Mouse (Mus musculus): ENCODE measurements around the gene Pxmp2. TPM values are rescaled to one million over a fixed set of nuclear protein-coding genes. Genes with fewer than 3 reads are reported as not detected.

Pxmp2 gene
- polyA plus RNA-seq (2014; fragmentation: Illumina TruSeq; extraction: RNeasy Lipid Tissue Mini Kit (QIAGEN cat#74804); ENCODE audit: low read depth, low replicate concordance), result 8.0 TPM

GRCm38 (mm10) chr5:110285770-110286445, at the start of gene Pxmp2, which contains the start of gene Pole:
Gene Pxmp2, minus strand, starts transcription at chr5:110286186.
Gene Pole, plus strand, starts transcription at chr5:110286306.

GRCm38 (mm10) chr5:110269141-110270101, 16.6 kb downstream of the Pxmp2 start, which contains the start of gene Pgam5:
Gene Pgam5, minus strand, starts transcription at chr5:110269913.

DNA sequence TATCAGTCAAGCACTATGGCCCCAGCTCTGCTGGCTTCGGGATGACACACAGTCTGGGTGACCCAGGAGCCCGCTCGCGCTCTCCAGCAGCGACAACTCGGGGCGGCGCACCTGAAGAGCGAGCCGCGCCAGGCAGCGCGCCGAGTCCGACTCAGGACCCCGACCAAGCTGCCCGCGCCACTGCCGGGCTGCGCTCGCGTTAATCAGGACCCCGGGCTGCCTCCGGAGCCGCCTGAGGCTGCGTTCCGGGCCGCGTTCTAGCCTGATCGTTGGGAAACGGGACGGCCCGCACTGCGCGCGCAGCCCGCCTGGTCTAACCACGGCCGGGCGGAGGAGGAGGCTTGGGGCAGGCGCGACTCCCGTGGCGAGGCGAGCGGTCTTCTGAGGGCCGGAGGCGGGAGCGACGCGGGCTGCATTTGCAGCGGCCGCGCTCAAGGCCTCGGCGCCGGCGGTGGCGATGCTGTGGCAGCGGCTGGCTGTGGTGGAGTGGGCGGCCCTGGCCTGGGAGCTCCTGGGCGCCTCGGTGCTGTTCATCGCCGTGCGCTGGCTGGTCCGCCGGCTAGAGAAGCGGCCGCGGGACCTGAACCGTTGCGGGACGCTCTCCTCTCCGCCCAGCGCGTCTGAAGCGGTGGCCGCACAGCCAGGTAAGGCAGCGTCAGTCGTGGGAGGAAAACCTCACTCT, 55.1 kb downstream of the Pxmp2 start, which contains the start of gene Ankle2:
TSS of gene Ankle2 (plus strand) at position 225 of the 682 bp plus-strand sequence.

Other genes starting within 250 kb of the Pxmp2 start
- 15.3 TPM for gene Gm17655, start 213.7 kb downstream of the Pxmp2 start, polyA plus RNA-seq (2014; fragmentation: Illumina TruSeq; extraction: RNeasy Lipid Tissue Mini Kit (QIAGEN cat#74804); ENCODE audit: low read depth, low replicate concordance)
- 1.6 TPM for gene Gm35315, start 191.8 kb downstream of the Pxmp2 start, polyA plus RNA-seq (2014; fragmentation: Illumina TruSeq; extraction: RNeasy Lipid Tissue Mini Kit (QIAGEN cat#74804); ENCODE audit: low read depth, low replicate concordance)
- not detected for gene Plcxd1, start 186.2 kb downstream of the Pxmp2 start, polyA plus RNA-seq (2014; fragmentation: Illumina TruSeq; extraction: RNeasy Lipid Tissue Mini Kit (QIAGEN cat#74804); ENCODE audit: low read depth, low replicate concordance)
- gene Gtpbp6, start 178.0 kb downstream of the Pxmp2 start, polyA plus RNA-seq (2014; fragmentation: Illumina TruSeq; extraction: RNeasy Lipid Tissue Mini Kit (QIAGEN cat#74804); ENCODE audit: low read depth, low replicate concordance), result not detected
- 17.5 TPM for gene Zfp605, start 176.1 kb downstream of the Pxmp2 start, polyA plus RNA-seq (2014; fragmentation: Illumina TruSeq; extraction: RNeasy Lipid Tissue Mini Kit (QIAGEN cat#74804); ENCODE audit: low read depth, low replicate concordance)
- gene Chfr, start 150.3 kb downstream of the Pxmp2 start, polyA plus RNA-seq (2014; fragmentation: Illumina TruSeq; extraction: RNeasy Lipid Tissue Mini Kit (QIAGEN cat#74804); ENCODE audit: low read depth, low replicate concordance), result 20.0 TPM
- 21.9 TPM for gene Golga3, start 109.5 kb downstream of the Pxmp2 start, polyA plus RNA-seq (2014; fragmentation: Illumina TruSeq; extraction: RNeasy Lipid Tissue Mini Kit (QIAGEN cat#74804); ENCODE audit: low read depth, low replicate concordance)
- 76.6 TPM for gene Ankle2, start 55.2 kb downstream of the Pxmp2 start, polyA plus RNA-seq (2014; fragmentation: Illumina TruSeq; extraction: RNeasy Lipid Tissue Mini Kit (QIAGEN cat#74804); ENCODE audit: low read depth, low replicate concordance)
- 46.5 TPM for gene Pgam5, start 16.3 kb downstream of the Pxmp2 start, polyA plus RNA-seq (2014; fragmentation: Illumina TruSeq; extraction: RNeasy Lipid Tissue Mini Kit (QIAGEN cat#74804); ENCODE audit: low read depth, low replicate concordance)
- 2.6 TPM for gene Pole, start 120 bp upstream of the Pxmp2 start, polyA plus RNA-seq (2014; fragmentation: Illumina TruSeq; extraction: RNeasy Lipid Tissue Mini Kit (QIAGEN cat#74804); ENCODE audit: low read depth, low replicate concordance)
- not detected for gene P2rx2, start 57.0 kb upstream of the Pxmp2 start, polyA plus RNA-seq (2014; fragmentation: Illumina TruSeq; extraction: RNeasy Lipid Tissue Mini Kit (QIAGEN cat#74804); ENCODE audit: low read depth, low replicate concordance)
- gene Lrcol1, start 58.5 kb upstream of the Pxmp2 start, polyA plus RNA-seq (2014; fragmentation: Illumina TruSeq; extraction: RNeasy Lipid Tissue Mini Kit (QIAGEN cat#74804); ENCODE audit: low read depth, low replicate concordance), result not detected
- 6.1 TPM for gene Fbrsl1, start 162.3 kb upstream of the Pxmp2 start, polyA plus RNA-seq (2014; fragmentation: Illumina TruSeq; extraction: RNeasy Lipid Tissue Mini Kit (QIAGEN cat#74804); ENCODE audit: low read depth, low replicate concordance)

Data from adrenal gland, adult 10 weeks (tissue).